Mouse (Mus musculus) right cerebral cortex, adult 2 months (tissue): ENCODE data around the gene Plce1.
"Not testable (repeated sequence)": the region's sequence is repeated elsewhere in the genome, so short reads cannot be mapped to it uniquely, and the experiment has no call there.

Experiments
- DNase-seq, 2 experiments: peaks; one replicate each; pipeline ENCODE4 v3.0.0; 2021 to 2022; ENCODE audit warnings: low spot score in 2 of 2

The Plce1 gene

DNA sequence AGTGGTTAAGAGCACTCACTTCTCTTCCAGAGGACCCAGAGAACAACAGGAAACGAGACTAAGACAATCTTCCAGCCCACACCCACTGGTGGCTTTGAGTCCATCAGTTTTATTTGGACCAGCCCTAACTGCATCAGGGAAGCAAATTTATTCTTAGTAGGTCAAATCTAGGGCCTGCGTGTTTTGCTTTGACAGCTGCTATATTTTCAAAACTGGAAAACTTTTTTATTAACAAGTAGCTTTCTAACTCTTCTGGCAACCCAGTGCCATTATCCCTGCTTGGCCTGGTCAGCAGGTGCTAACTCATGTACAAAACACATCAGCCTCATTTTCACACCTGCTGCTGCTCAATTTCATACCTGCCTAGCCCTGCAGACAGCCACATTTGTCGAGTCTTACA, 151.3 kb downstream of the Plce1 start:
- DNase-seq = no peak

- no peak for DNase-seq
Measured at GRCm38 (mm10) chr19:38633306-38633705, 152.4 kb downstream of the Plce1 start.

DNA sequence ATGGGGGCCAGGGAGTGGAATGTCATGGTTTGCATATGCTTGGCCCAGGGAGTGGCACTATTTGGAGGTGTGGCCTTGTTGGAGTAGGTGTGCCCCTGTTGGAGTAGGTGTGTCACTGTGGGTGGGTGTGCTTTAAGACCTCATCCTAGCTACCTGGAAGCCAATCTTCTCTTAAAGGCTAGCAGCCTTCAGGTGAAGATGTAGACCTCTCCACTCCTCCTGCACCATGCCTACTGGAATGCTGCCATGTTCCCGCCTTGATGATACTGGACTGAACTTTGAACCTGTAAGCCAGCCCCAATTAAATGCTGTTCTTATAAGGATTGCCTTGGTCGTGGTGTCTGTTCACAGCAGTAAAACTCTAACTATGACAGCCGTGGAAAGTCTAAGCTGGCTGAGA, 158.1 kb downstream of the Plce1 start:
- no peak for DNase-seq

GRCm38 (mm10) chr19:38639805-38640204, 158.9 kb downstream of the Plce1 start:
- peak in 1 of 2 experiments; percentile 11 for DNase-seq

- not testable (repeated sequence) for DNase-seq
Measured at GRCm38 (mm10) chr19:38642515-38642914, 161.6 kb downstream of the Plce1 start.

- no peak for DNase-seq
Measured at GRCm38 (mm10) chr19:38644871-38645595, 164.1 kb downstream of the Plce1 start.

GRCm38 (mm10) chr19:38657980-38658379, 177.1 kb downstream of the Plce1 start:
- no peak for DNase-seq

DNA sequence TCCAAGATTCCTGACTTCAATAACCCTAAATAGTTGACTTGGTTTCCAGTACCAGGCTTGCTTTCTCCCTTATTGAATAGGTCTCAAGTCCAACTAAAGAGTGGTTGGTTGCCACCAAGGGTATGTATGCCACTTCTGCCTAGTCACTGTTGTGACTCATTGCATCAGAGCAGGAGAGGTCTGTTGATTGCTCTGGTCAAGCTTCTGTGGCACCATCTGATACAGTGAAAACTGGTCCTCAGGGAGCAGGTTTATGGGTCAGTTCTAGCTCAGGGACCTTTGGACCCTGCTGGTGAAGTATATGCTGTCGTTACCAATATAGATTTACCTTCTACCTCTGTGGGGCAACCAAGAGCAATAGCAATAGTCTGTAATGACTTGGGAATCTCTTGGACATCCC, 184.5 kb downstream of the Plce1 start:
- DNase-seq = no peak

DNA sequence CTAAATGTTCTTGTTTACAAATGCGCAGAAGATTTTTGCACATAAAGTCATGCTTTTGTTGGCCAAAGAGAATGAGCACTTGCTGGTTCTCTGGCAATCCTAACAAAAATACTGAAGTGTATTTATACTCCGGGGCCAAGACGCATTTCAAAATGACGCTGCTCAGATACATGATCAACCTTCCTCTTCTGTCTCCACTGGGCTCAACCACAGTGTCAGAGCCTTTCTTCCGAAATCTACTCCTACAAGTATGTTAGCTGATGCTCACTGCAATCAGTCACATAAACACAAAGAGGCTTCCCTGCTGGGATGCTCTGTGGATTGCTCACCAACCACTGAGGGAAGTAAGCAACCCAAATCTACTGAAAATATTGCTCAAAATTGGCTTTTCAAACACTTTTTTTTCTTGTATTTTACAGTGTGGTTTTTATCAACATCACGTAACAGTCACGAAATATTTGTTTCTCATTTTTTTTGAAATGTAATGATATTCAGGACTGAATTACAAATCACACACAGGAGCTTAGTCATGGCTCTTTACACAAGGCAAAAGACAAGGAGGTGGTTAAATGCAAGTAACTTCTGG, 191.2 kb downstream of the Plce1 start:
- DNase-seq = no peak

DNA sequence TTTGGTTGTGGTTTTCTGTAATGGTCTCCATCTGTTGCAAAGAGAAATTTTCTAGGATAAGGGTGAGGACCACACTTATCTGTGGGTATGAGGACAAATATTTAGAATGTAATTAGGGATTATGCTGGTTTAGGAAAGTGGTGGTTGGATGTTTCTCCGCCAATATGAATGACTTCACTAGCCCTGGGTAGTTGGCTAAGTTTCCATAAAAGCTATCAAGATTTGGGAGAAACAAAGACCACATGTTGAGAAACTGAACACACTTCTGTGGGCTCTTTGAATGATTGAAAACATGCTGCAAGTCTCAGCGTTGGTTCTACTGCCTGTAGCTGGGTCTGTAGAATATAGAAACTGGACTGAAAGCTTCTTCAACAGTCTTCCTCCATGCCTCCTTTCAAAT, 193.0 kb downstream of the Plce1 start:
- DNase-seq = no peak

DNA sequence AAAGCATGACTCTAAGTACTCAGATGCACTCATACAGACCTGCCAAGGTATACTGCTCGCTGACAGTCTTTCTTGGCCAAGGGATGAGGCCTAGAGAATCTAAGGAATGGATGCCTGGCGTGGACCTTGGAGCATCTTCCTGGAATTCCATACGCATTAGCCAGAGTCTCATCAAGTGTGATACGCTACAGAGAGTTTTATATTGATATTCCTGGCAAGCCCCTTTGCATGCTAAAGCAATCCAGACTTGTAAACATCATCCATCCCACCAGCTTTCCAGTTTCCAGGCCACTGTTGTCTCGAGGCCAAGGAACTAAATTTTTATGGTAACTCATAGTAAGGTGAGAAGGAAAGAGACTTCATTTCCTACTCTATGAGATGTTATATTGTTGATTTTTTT, 197.7 kb downstream of the Plce1 start:
- no peak for DNase-seq

DNA sequence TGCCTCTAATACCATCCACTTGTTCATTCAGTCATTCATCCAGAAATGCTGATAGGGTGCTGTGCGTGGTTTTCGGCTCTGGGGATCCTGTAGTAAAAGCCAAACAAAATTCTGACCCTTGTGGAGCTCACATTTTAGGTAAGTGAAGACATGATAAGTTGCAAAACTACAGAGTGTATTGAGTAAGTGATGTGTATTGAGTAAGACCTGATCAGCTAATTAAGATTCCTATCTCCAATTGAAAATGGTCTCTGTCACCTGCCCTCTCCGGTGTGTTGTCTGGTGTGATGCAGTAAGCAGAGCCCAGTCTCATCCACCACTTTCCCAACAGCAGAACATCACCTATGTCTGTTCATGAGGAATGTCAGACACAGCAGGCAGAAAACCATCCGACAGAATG, 198.6 kb downstream of the Plce1 start:
- no peak for DNase-seq

GRCm38 (mm10) chr19:38687326-38687725, 206.4 kb downstream of the Plce1 start:
- DNase-seq = no peak

GRCm38 (mm10) chr19:38688741-38689507, 208.0 kb downstream of the Plce1 start:
- no peak for DNase-seq

- DNase-seq = no peak
Measured at GRCm38 (mm10) chr19:38690276-38690675, 209.4 kb downstream of the Plce1 start.

- no peak for DNase-seq
Measured at GRCm38 (mm10) chr19:38691533-38691932, 210.6 kb downstream of the Plce1 start.

DNA sequence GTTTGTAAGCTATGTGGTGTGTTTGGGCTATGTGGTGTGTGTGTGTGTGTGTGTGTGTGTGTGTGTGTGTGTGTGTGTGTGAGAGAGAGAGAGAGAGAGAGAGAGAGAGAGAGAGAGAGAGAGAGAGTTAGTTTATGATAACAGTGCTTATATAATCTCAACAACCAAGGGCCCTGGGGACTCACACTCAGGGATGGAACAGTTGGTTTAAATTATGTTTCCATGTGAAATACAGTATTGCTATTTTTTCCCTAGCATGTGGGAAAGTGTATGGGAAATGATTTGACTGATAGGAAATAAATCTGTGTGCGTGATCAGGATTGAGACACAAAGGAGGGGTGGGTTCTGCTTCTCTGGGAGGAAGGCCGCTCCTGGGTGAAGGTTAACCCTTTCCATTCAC, 212.4 kb downstream of the Plce1 start:
- no peak for DNase-seq

DNA sequence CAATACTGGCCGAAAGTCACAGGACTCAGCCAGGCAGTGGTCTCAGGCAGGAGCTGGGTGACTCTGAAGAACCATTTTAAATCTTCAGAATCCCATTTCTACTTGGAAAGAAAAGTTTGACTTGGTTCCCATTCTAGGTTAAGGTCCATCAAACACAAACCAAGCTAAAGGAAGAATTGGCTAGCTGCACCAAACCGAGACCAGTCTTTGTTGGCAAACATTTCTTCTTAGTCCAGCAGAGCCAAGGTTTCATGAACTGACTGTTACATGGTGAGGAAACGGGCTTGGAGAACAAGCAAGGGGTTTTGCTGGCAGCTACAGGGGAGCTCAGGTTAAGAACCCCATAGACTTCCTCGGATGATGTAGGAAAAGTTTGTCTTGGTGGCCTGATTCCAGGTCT, 212.9 kb downstream of the Plce1 start:
- DNase-seq = no peak

- DNase-seq = no peak
Measured at GRCm38 (mm10) chr19:38701776-38702175, 220.9 kb downstream of the Plce1 start.

- DNase-seq = no peak
Measured at GRCm38 (mm10) chr19:38704742-38705141, 223.8 kb downstream of the Plce1 start.

DNA sequence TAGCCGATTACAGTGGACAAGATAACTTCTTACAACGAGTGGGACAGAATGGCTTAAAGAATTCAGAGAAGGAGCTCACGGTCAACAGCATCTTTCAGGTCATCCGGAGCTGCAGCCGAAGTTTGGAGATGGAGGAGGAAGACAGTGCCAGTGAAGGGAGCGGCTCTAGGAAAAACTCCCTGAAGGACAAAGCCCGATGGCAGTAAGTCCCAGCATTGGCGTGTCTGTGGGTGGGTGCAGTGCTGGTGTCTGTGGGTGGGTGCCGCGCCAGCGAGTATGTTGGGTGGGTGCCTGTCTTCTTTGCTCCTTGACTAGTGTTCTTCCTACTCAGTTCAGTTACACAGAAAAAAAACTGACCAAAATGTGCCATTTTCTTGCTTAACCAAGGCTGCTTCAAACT, 224.3 kb downstream of the Plce1 start:
- DNase-seq = no peak

- DNase-seq = no peak
Measured at GRCm38 (mm10) chr19:38706449-38706848, 225.5 kb downstream of the Plce1 start.

DNA sequence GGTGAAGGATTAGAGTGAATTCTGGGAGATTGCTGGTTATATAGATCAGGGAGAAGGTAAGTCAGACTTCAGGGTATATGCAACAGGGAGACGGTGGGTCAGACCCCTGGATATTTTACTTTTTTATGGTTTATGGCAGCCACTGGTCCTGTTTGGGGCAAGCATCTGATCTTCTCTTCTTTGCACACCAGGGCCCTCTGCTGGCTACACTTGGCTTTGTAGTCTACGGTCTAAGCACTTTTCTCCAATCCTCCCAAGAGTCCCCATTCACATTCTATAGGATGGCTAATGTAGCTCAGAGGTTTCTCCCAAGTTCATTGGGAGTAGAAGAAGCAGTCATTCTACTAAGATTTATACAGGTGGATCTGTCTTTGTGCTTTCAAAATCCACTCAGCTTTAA, 228.5 kb downstream of the Plce1 start:
- no peak for DNase-seq
